Mouse (Mus musculus) urinary bladder, postnatal 4 days (tissue): ENCODE data around the gene Ift52.
"Not testable (repeated sequence)": the region's sequence is repeated elsewhere in the genome, so short reads cannot be mapped to it uniquely, and the experiment has no call there.

Experiments
- DNase-seq, 2 experiments: peaks; one replicate each; pipeline ENCODE4 v3.0.0; 2021 to 2022; ENCODE audit warnings: low spot score in 2 of 2

Gene Ift52

GRCm38 (mm10) chr2:163031289-163031688 lies 14.1 kb downstream of the Ift52 start:
- DNase-seq = no peak

- no peak for DNase-seq
Observed at GRCm38 (mm10) chr2:163031757-163032156, 14.6 kb downstream of the Ift52 start.

GRCm38 (mm10) chr2:163032622-163033021 lies 15.5 kb downstream of the Ift52 start:
- no peak for DNase-seq

GRCm38 (mm10) chr2:163039940-163040339 lies 22.8 kb downstream of the Ift52 start:
- no peak for DNase-seq

GRCm38 (mm10) chr2:163048125-163048524 lies 31.0 kb downstream of the Ift52 start:
- peak; percentile 37 to 74 for DNase-seq

- no peak for DNase-seq
Observed at GRCm38 (mm10) chr2:163049116-163049515, 32.0 kb downstream of the Ift52 start.

GRCm38 (mm10) chr2:163051691-163052090 lies 34.5 kb downstream of the Ift52 start:
- no peak for DNase-seq

- no peak for DNase-seq
Observed at GRCm38 (mm10) chr2:163052101-163052500, 34.9 kb downstream of the Ift52 start.

GRCm38 (mm10) chr2:163052826-163053225 lies 35.7 kb downstream of the Ift52 start:
- no peak for DNase-seq

- peak; percentile 89 to 95 for DNase-seq
Observed at GRCm38 (mm10) chr2:163054335-163054840, 37.2 kb downstream of the Ift52 start, which contains the start of gene Mybl2. TSS of gene Mybl2 (plus strand) at chr2:163054687.

GRCm38 (mm10) chr2:163054891-163055494 lies 37.8 kb downstream of the Ift52 start:
- no peak for DNase-seq

- no peak for DNase-seq
Observed at GRCm38 (mm10) chr2:163055715-163056114, 38.6 kb downstream of the Ift52 start.

GRCm38 (mm10) chr2:163056584-163056983 lies 39.4 kb downstream of the Ift52 start:
- no peak for DNase-seq

- DNase-seq = not testable (repeated sequence)
Observed at GRCm38 (mm10) chr2:163058981-163059380, 41.8 kb downstream of the Ift52 start.

GRCm38 (mm10) chr2:163060630-163061029 lies 43.5 kb downstream of the Ift52 start:
- no peak for DNase-seq

- DNase-seq = no peak
Observed at GRCm38 (mm10) chr2:163061203-163062118, 44.3 kb downstream of the Ift52 start.

GRCm38 (mm10) chr2:163062119-163062508 lies 45.0 kb downstream of the Ift52 start:
- DNase-seq = no peak

- DNase-seq = no peak
Observed at GRCm38 (mm10) chr2:163066326-163066725, 49.2 kb downstream of the Ift52 start.

- no peak for DNase-seq
Observed at GRCm38 (mm10) chr2:163067233-163067632, 50.1 kb downstream of the Ift52 start.

- DNase-seq = no peak
Observed at GRCm38 (mm10) chr2:163070213-163070612, 53.1 kb downstream of the Ift52 start.

GRCm38 (mm10) chr2:163071590-163071989 lies 54.4 kb downstream of the Ift52 start:
- DNase-seq = no peak

GRCm38 (mm10) chr2:163073023-163073757 lies 56.0 kb downstream of the Ift52 start:
- DNase-seq = no peak
